Mouse (Mus musculus) myocyte (in vitro differentiated cells): Measurements from ENCODE around the gene Mfsd6l.

Experiments used
- CEBPB ChIP-seq: IDR thresholded peaks from 2 replicates; pipeline ENCODE4 v1.6.1; 2011; ENCODE audit warnings: mild to moderate bottlenecking, moderate library complexity; ENCODE audit not compliant: poor library complexity, insufficient read depth, severe bottlenecking
- E2F4 ChIP-seq: IDR thresholded peaks from one replicate; pipeline ENCODE4 v1.6.1; 2011; ENCODE audit warnings: mild to moderate bottlenecking, control low read depth, moderate library complexity; ENCODE audit not compliant: insufficient read depth
- MYOD1 ChIP-seq, 3 experiments: IDR thresholded peaks; one replicate each; pipeline ENCODE4 v1.6.1; 2011; ENCODE audit warnings: control low read depth in 2 of 3, low read depth in 2 of 3, mild to moderate bottlenecking in 2 of 3, moderate library complexity in 1 of 3; ENCODE audit not compliant: insufficient read length in 2 of 3, control insufficient read depth in 1 of 3
- MYOG ChIP-seq, 3 experiments: IDR thresholded peaks; one replicate each; pipeline ENCODE4 v1.6.1; 2011; ENCODE audit warnings: control low read depth in 2 of 3, low read depth in 2 of 3, mild to moderate bottlenecking in 2 of 3; ENCODE audit not compliant: insufficient read length in 2 of 3, control insufficient read depth in 1 of 3, insufficient read depth in 1 of 3
- POLR2A ChIP-seq: IDR thresholded peaks from one replicate; pipeline ENCODE4 v1.6.1; 2011; ENCODE audit warnings: low read depth, mild to moderate bottlenecking, control low read depth, moderate library complexity; ENCODE audit not compliant: insufficient read length
- POLR2AphosphoS2 ChIP-seq: IDR thresholded peaks from one replicate; pipeline ENCODE4 v1.6.1; 2011; ENCODE audit warnings: low read depth, control low read depth; ENCODE audit not compliant: insufficient read length
- TCF12 ChIP-seq: IDR thresholded peaks from one replicate; pipeline ENCODE4 v1.6.1; 2011; ENCODE audit warnings: mild to moderate bottlenecking, control low read depth; ENCODE audit not compliant: poor library complexity, insufficient read depth, severe bottlenecking
- USF1 ChIP-seq: IDR thresholded peaks from one replicate; pipeline ENCODE4 v1.6.1; 2011; ENCODE audit warnings: low read depth, mild to moderate bottlenecking, control low read depth, moderate library complexity

- no peak for TF ChIP-seq USF1
- no peak for TF ChIP-seq POLR2A
- TF ChIP-seq TCF12, result no peak
- no peak for TF ChIP-seq MYOG (IDR thresholded peaks at IDR 0.05; ENCODE audit: control insufficient read depth in 1 of 3, insufficient read depth in 1 of 3, insufficient read length in 2 of 3, low read depth in 2 of 3)
- no peak for TF ChIP-seq MYOD1 (IDR thresholded peaks at IDR 0.05; ENCODE audit: control insufficient read depth in 1 of 3, insufficient read length in 2 of 3, low read depth in 2 of 3)
- TF ChIP-seq CEBPB, result no peak
- no peak for TF ChIP-seq POLR2AphosphoS2
- no peak for TF ChIP-seq E2F4
Observed at GRCm38 (mm10) chr11:68513969-68514368, 42.0 kb upstream of the Mfsd6l start.
